Mouse (Mus musculus): ENCODE measurements around the gene Trpm3.
"Not testable (repeated sequence)": the region's sequence is repeated elsewhere in the genome, so short reads cannot be mapped to it uniquely, and the experiment has no call there.

Gene Trpm3

DNA sequence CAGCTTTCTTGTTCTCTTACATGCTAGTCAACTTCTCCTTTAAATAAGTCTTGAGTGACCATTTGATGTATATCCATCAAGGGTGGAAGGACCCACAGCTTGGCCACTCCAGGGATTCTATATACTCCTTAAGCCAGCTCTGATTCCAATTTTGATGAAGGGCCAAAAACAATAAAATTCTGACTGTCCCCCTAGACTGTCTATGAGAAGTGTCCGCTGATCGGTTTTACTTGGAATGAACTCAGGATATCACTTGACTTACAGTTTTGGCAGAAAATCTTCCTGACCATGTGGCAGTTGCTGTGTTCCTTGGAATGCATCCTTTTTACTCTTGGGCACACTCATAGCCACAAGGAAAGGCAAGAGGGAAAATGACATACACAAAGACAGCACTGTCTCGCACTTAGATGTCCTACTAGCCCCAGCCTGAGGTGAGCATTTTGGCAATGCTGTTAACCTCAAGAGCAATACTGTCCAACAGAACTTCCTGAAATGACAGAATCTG lies 636.4 kb downstream of the Trpm3 start:
- no peak for DNase-seq

DNA sequence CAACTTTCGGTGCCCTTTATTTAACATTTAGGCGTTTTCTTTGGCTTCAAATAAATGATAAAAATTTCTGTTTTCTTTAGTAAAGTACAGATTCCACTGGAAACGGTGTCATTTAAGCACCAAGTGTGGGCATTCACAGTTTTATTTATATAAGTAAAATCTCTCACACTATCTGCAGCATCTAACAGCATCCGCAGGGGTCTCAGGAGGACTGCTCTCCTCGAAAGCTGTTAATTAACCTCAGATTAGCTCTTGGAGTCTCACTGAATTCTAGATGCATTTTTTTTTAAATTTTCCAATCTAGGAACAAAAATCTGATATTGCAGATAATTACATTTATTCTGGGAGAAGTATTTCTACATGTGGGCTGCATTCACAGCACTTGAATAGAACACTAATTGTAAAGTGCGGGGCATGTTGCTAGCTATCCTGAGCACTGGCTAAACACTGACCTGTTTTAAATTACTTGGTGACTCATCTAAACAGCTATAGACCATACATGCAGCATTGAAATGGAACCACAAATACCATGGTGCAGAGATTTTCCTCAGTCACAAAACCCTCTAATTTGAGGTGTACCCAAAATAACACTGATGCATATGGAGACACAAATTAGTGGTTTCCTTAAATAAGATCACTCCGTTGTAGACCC lies 641.5 kb downstream of the Trpm3 start:
- DNase-seq: no peak

DNA sequence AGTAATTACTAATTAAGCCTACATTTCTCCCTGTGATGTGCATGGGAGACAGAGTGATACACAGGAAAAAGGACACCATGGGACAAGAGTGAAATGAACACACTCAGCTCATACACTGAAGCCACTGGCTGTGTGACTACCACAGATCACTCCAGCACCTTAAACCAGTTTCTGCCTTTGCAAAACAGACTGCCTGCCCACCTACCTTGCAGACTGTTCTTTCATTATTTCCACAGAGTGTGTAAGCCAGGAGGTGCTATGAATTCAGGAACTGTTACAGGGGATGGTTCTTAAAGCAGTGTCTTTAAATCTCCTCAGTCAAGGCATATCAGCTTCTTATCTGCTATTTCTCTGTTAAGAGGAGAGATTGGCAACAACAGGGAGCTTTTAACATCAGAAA lies 642.7 kb downstream of the Trpm3 start:
- no peak for DNase-seq

DNA sequence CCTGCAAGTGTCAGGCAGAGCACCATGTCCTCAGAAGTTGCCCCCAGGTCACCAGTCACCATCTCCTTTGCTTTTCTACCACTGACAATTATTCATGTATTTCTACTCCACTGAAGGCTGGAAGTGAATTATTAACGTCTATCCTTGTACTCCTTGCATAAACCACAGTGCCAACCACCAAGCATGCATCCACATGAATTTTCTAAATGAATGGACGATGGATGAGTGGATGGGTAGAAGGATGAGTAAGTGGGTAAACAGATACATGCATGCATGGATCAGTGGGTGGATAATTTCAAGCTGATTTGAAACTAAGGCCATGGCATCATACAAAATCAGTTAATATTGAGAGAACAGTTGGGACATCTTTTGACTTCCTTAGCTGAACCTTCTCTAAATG lies 644.9 kb downstream of the Trpm3 start:
- DNase-seq: no peak

DNA sequence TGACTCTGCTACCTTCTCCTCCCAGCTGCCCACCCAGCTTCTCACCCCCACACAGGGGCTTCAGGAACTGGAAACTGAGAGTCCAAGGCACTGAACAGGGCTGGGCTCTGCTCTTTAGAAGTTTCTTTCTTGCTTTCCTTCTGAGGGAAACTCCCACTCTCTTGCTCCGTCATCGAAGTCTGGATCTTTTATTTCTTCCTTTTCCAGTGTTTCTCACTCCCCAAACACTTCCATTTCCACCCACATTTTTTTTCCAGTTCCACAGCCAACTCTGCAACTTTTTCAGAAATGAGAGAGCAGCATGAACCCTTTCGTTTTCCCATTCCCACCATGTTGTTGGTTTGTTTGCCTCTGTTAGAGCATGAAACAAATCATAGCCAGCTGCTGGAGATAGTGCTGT lies 650.9 kb downstream of the Trpm3 start:
- no peak for DNase-seq

DNA sequence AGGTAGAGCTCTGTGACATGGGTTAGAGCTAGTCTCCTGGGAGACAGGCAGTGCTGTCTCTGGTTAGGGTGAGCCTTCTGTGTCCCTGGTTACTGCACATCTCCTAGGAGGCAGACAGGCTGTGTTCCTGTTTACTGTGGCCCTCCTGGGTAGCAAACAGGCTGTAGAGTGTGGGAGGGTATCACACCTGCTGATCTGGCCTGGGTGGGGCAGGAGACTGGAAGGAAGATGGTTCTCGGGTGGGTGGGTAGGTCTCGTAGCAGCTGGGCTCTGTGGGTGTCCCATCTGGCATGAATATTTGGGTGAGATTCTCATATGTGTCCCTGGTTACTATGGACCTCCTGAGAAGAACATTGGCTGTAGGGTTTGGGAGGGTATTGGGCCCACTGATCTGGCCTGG lies 658.1 kb downstream of the Trpm3 start:
- DNase-seq: no peak

DNA sequence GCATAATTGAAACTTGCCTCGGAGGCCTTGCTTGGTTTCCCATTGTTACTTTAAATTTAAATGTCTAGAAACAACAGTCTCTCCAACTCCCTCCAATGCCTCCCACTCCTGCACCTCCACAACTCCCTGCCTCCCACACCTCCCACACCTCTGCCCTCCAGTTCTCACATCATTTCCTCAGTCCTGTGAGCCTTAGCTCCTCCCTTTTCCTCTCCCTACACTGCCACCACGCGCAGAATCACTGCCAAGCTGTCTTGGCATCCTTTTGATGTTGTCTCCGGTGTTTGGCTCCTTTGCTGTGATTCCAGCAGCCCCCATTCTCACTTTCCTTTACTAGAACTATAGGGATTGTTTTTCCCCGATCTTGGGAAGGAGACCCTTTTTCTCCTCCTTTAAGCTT lies 661.6 kb downstream of the Trpm3 start:
- DNase-seq: no peak

DNA sequence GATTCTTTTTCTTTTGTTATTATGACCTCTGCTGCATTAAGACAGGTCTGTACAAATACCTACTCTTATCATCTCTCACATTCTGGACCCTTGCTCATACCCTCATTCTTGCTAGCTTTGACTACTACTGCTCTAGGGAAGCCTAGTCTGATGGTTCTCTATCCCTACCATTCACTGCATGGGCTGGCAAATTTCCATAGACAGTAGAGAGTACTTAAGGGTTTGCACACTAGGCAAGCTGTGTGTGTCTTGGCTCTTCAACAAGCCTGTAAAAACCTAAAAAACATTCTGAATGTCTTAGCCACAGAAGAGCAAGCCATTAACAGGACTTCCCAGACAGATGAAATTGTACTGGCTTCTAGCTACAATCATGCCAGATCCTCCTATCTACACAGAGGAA lies 664.5 kb downstream of the Trpm3 start:
- DNase-seq: no peak

DNA sequence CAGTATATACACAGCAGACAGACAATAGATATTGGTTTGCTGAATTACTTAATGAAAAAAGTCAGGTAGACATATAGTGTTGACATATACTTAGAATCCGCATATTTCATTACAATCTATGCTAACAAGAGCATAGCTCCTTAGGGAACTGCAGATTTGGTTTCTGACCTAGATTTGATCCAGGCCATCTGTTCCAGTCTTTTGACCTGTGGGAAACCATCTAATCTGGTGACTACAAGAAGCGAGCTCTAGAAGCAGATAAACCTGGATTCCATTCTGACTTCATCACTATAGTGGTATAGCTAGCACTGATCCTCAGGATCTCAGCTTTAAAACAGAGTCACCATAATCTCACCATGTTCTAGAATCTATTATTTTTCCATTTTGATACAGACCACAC lies 665.5 kb downstream of the Trpm3 start:
- DNase-seq: no peak

DNA sequence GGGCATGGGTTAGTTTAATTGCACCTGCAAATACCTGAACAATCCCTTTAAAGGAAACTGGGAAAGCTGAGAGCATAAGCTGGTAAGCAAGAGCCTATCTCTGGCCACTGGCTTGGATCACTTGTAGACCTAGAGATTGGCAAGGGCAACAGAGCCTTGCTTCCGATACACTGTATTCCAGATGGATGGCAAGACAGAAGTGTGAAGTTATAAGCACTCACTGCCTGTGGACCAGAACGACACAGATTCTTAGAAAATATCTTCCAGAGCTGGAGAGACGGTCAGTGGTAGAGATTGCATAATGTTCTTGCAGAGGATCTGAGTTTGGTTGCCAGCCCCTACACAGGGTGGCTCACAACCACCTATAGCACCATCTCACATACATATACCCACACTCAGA lies 671.4 kb downstream of the Trpm3 start:
- DNase-seq: no peak

DNA sequence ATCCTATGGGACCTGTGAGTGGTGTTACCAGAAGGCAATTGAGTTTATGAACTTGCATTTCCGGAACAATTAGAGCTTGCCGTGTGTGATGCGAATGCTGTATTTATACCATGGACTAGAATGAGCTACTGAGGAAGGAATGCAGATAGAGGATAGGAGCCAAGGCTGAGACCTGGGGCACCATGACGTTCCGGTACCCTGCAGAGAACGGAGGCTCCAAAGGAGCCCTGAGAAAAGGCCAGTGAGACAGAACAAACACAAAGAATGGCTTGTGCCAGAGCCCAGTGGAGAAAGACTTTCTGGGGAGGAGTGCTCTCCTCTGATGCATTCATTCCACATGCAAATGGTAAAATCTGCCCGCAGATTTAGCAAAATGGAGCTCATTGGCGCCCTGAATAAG lies 682.9 kb downstream of the Trpm3 start:
- DNase-seq: no peak

DNA sequence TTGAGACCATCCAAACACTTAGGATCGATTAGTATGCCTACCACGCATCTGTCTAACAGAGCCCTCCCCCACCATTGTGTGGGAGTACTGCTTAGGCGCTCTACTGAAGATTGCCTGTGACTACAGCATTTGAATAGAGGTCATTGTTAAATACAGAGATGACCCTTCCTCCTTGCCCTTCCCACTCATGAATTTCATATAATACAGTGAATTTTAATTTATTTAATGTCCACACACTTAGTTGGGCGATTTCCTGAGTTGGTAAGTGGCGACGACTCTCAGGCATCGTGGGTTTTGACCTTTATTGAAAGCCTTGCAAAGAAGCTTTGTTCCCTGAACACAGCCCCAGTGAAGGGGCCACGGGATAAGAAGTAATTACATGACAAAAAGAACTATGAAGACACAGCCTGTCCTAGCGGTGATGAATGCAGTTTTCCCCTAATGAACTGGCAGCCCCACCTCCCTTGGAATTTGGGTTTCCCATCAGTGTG lies 684.7 kb downstream of the Trpm3 start:
- no peak for DNase-seq

DNA sequence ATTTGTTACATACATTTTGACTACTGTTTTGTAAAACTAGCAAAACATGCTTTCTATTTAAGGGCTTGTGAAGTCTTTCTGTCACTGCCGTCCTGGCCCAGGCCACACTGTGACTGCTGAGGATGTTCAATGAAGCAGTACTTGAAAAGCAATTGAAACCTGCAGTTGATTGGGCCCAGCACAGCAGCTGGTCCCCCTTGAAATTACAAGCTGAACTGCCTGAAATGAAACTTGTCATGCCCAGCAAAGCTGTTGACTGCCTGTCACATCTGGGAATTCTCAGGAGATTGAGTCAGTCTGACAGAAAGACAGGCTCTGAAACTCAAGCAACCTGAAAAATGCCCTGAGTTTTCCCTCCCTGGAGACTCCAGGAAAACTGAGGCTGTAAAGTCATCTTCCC lies 687.0 kb downstream of the Trpm3 start:
- DNase-seq: no peak

DNA sequence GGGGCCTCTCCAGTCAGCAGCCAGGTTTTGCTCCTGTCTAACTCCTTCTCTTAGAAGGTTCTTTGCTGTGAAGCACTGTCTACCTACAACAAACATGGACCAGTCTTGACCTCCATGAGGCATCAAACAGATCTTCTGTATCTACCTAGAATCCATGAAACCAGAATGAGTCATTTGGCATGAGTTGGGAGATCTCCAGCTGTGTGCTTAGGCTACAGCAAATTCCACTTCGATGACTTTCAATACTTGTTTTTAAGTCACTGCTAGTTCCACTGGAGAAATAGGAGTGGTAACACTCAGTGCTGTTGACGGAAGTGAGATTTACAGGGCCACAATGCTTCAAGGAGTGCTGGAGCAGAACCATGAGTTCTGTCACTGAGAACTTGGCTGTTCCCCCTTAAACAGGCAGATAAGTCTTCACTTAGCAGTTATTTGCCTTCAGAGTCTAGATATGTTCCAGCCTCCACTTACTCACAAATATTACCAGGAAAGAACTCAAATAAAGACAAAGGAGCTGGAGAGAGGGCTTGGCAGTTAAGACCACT lies 689.4 kb downstream of the Trpm3 start:
- DNase-seq: no peak

DNA sequence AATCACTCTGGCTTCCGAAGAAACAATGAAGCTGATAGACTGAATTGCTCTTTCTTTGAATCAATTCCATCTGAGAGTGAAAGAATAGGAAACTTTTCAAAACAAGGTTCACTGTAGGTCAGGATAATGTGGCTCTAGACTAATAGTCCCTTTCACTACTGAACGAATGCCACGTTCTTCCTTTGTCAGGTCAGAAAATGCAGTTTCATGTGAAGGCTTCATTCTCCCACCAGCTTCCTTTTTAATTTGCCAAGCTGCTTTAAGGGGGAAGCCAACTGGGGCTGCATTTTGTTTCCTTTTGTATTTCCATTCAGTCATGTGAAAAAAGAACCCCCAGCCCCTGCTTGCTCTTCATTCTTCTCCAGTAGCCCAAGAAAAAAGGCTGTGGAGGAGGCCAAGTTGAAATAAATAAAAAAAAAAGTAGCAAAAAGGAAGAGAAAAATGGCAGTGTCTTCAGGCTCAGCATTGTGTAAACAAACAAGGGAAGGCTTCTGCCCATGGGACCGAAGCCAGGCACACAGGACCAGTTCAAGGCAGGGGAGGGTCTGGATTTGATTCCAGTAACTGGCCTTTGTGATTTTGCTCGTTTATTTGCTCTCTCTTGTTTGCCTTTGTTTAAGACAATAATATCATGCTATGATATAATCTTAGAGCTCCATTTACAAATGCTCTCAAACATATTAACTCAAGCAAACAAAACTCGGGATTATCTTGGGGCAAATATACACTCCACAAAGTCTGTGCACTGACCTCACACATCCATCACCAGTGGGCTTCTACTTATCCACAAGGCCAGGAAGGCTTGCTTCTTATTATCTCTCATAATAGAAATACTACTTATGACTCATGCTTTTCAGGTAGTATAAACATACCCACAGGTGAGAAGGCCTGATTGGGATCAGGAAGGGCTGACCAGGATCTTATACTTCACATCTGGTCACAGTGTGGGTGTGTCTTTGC lies 702.5 kb downstream of the Trpm3 start:
- no peak for DNase-seq

DNA sequence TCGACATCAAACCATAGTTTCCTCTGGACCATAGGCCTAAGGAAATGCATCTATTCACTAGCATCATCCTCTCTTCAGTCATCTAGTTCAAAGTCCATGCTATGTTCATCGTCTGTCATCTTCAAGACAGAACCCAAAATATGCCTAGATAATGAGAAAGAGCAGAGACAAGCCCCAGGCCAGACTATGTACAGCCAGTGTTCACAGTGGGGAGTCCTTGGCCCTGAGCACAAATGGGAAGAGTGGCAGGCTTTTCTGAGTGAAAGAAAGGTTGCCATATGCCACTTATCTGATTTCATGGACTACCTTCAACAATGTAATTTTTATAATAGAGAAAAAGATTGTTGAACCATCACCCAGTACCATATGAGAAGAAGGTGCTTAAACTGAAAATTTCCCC lies 703.9 kb downstream of the Trpm3 start:
- no peak for DNase-seq

DNA sequence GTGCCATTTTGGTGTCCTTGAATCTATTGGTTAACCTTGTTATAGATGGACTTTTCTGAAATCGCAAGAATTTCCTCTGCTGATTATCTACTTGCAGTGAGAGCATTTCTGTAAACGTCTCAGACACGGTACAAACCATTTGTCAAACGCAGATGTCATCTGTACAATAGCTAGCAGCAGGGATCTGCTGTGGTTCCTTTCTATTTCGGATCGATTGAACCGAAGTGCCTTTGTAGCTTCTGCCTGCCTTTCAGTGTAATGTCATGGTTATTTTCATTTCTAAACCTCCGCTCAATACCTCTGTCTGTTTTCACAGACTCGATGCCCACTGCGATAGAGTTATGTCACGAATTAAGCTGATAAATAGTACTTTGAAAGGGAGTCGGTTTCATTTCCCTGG lies 708.9 kb downstream of the Trpm3 start:
- no peak for DNase-seq

DNA sequence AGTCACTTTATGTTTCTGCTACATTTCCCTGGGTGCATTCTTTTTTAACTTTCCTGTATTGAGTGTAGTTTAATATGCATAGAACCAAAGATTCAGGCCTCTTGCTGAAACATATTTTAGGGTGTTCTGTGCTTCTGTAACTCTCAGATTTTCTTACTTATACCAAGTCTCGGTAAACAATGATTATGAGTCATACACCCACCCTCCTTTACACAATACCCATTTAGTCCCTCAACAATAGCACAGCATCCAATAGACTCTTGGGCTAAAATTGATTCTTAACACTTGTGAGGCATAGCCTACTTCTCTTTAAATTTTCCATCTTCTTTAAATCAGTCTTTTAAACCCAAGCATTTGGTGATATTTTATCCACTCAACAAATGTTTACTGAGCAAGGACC lies 709.4 kb downstream of the Trpm3 start:
- DNase-seq: no peak

DNA sequence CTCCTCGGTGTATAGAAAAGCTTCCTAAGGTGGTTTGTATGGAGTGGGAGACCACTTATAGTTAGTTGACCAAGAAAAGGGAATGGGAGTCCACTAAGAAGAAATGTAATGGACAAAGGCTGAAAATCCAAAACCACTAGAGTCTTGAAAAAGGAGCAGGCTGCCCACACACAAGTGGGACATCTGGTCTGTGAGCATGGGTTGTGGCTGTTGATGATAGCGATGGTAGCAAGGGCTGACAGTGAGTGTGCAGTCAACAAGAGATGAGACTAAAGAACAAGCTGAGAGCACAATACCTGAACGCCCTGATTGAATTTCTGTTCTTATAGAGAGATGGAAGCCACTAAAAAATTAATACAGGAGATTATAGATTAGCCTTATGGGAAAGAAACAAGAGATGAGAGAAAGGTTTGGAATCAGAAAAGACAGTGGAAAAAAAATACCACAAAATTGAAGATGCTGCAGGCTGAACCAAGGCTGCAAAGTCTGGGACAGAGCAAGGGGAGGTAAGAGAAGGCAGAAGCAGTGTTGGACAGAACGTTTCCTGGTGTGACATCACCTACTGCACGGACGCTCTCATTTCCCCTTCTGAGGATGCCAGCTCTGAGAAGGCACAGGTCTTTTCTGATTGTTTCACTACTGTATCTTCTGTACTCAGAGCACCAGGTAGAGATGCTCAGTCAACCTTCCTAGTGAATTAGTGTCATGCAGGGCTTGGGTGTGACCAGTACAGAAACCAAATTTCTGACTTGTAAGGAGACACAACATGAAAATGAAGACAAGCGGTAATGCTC lies 710.1 kb downstream of the Trpm3 start:
- DNase-seq: no peak

DNA sequence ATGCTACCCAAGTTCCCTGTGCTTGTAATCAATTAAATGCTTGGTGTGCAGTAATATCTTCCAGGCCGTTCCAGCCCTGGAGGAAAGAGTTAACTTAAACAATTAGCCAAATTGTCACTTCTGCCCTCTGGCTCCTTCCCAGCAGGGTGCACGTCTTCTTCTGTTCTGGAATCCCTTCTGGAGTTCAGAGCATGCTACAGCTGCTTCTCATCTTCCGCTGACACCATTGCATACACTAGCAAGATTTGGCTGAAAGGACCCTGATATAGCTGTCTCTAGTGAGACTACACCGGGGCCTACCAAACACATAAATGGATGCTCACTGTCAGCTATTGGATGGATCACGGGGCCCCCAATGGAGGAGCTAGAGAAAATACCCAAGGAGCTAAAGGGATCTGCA lies 712.6 kb downstream of the Trpm3 start:
- DNase-seq: not testable (repeated sequence)

DNA sequence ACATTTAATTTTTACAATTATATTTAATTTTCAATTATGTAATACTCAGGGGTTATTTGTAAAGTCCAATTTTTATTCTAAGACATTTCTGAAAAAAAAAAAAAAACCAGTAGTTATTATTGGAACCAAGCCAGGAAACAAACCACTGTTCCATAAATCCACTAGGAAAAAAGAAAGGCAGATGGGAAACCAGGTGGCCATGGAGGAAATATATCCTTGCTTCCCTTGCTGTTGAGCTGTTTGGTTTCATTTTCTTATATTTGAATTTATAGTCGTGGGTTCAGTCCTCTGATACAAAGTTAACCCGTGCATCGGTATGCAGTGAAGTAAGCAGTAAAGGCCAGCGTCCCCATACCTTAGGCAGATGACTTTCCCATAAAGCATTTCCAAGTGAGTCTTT lies 720.8 kb downstream of the Trpm3 start:
- no peak for DNase-seq

DNA sequence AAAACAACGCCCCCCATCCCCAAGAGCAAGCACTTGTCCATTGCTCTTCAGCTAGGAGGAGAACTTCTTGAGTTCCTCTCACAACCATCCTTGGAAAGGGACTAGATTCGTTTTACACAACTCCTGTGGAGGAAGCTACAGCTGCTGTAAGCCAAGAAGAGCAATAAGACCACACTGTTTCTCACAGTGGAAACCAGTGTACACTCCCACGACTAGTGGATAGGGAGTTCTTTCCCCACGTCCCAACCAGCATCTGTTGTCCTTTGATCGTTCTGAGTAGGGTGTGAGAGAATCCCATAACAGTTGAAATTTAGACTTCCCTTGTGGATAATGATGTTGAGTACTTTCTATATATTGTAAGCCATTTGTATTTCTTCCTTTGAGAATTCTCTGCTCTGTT lies 728.6 kb downstream of the Trpm3 start:
- no peak for DNase-seq

DNA sequence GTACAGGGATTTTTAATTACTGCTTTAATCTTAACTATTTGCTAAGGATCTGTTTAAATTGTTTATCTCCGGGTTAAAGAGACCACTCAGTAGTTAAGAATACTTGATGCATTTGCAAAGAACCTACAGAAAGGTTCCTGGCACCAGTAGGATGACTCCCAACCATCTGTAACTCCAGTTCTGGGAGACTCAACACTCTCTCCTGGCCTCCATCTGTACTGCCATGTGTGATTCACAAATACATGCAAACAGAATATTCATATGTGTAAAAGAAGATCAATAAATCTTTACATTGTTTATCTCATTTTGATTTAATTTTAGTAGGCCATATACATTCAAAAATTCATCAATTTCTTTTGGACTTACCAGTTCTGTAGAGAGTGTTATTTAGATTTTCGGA lies 731.0 kb downstream of the Trpm3 start:
- no peak for DNase-seq
